Mouse (Mus musculus): ENCODE results near the gene Traf3ip3.

Gene Traf3ip3

GRCm38 (mm10) chr1:193188257-193188656 is 13.2 kb downstream of the Traf3ip3 start:
- ChIA-PET POLR2A (interaction anchor here in 2 of 4 experiments (0.7 to 0.8 kb wide), 2 partner anchors 14 to 111 kb away, joined by 3 to 5 read pairs; no protein-coding TSS in a partner anchor), CTCF (interaction anchor here in 1 of 4 experiments (0.7 kb wide), 1 partner anchor 26 kb away, joined by 8 read pairs; no protein-coding TSS in a partner anchor)

- ChIA-PET POLR2A (no interaction called here), CTCF (no interaction called here)
Measured at GRCm38 (mm10) chr1:193181104-193181503, 20.4 kb downstream of the Traf3ip3 start.

GRCm38 (mm10) chr1:193174143-193174733 is 27.3 kb downstream of the Traf3ip3 start:
- ChIA-PET POLR2A (interaction anchor here in 3 of 4 experiments (0.6 to 4.1 kb wide), 25 partner anchors 10 to 724 kb away, joined by 3 to 22 read pairs (median 4); partner anchors contain the start of genes Diexf (in 3 of the 3), Irf6 (in 2 of the 3) and G0s2 (in 1 of the 3)), CTCF (interaction anchor here in 2 of 4 experiments (0.6 to 1.6 kb wide), 5 partner anchors 44 to 1211 kb away, joined by 3 to 4 read pairs (median 4); partner anchors contain the start of gene Diexf (in 1 of the 2))

GRCm38 (mm10) chr1:193173810-193174129 is 27.7 kb downstream of the Traf3ip3 start:
- POLR2A ChIA-PET = interaction anchor here in 3 of 4 experiments (0.6 to 4.1 kb wide), 24 partner anchors 10 to 724 kb away, joined by 3 to 22 read pairs (median 4); partner anchors contain the start of genes Diexf (in 2 of the 3), Irf6 (in 2 of the 3) and G0s2 (in 1 of the 3)
- CTCF ChIA-PET = interaction anchor here in 2 of 4 experiments (0.9 to 1.6 kb wide), 4 partner anchors 43 to 209 kb away, joined by 3 to 4 read pairs (median 4); partner anchors contain the start of gene Diexf (in 1 of the 2)

GRCm38 (mm10) chr1:193172991-193173809 is 28.3 kb downstream of the Traf3ip3 start:
- ChIA-PET POLR2A (interaction anchor here in 3 of 4 experiments (0.7 to 4.1 kb wide), 24 partner anchors 9 to 723 kb away, joined by 3 to 22 read pairs (median 4); partner anchors contain the start of genes Diexf (in 2 of the 3), Irf6 (in 2 of the 3), G0s2 (in 1 of the 3) and Traf3ip3 (in 1 of the 3)), CTCF (interaction anchor here in 2 of 4 experiments (0.9 to 1.6 kb wide), 4 partner anchors 43 to 209 kb away, joined by 3 to 4 read pairs (median 4); partner anchors contain the start of gene Diexf (in 1 of the 2))

DNA sequence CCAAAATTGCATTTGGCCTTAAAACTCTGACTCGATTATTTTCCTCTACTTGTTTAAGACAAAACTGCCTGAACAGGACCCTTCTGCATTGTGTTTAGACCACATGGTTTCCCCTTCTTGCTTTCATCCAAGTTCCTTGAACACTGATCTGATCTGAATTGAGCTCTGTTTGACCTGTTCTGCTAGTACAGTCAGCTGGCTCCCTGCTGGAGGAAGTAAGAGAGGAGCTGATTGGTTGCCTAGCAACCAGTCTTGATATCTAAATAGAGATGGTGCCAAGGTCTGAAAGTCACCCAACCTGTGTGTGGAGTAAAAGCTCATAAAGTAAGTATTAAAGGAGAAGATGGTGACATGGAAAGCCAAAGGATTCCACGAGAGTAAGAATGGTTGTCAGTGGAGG is 31.6 kb downstream of the Traf3ip3 start:
- ChIA-PET POLR2A (no interaction called here), CTCF (no interaction called here)

DNA sequence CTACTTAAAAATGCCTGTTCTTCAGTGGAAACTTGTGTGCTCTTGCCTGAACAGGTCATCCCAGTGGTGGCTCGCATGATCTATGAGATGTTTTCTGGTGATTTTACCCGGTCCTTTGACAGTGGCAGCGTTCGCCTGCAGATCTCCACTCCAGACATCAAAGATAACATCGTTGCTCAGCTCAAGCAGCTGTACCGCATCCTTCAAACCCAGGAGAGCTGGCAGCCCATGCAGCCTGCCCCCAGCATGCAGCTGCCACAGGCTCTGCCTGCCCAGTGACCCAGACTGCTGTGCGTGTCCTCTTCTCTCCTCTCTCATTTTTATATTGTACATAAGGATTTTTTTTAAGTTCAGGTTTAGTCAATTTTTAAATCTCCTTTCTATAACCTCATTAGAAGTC is 32.3 kb downstream of the Traf3ip3 start:
- ChIA-PET POLR2A (no interaction called here), CTCF (no interaction called here)

DNA sequence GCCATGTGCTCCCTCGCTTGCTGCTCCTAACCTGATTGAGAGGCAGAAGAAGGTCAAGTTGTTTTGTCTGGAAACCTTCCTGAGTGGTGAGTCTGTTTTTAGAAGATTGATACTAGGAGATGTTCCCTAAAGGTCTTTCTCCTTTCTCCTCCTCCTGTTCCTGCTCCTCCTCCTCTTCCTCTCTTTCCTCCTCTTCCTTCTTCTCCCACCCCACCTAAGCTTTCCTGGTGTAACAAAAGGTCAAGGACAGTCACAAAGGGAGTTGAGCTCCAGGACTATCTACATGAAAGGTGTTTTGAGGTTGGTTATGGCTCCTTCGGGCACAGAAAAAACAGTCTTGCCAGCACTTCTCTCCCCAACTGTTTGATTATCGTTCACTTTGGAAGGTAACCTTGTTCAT is 33.8 kb downstream of the Traf3ip3 start, which contains the start of gene A130010J15Rik:
Gene A130010J15Rik (plus strand): TSS at position 301 of the 400 bp plus-strand sequence.
- ChIA-PET POLR2A (interaction anchor here in 2 of 4 experiments (0.6 to 1.3 kb wide), 2 partner anchors 14 to 344 kb away, joined by 3 to 4 read pairs; no protein-coding TSS in a partner anchor), CTCF (no interaction called here)

- ChIA-PET POLR2A (interaction anchor here (0.6 to 4.1 kb wide), 8 partner anchors 12 to 1323 kb away, joined by 3 to 22 read pairs (median 3); partner anchors contain the start of gene Diexf (in 1 of the 4)), CTCF (interaction anchor here in 2 of 4 experiments (0.7 to 1.4 kb wide), 3 partner anchors 27 to 222 kb away, joined by 3 to 4 read pairs (median 3); partner anchors contain the start of gene Diexf (in 1 of the 2))
Measured at GRCm38 (mm10) chr1:193160317-193161032, 41.0 kb downstream of the Traf3ip3 start.

- ChIA-PET CTCF (interaction anchor here in 2 of 4 experiments (0.7 to 1.1 kb wide), 2 partner anchors 26 to 29 kb away, joined by 3 read pairs; partner anchors contain the start of gene Diexf (in 1 of the 2)), POLR2A (interaction anchor here in 3 of 4 experiments (0.6 to 4.1 kb wide), 7 partner anchors 13 to 1770 kb away, joined by 3 to 22 read pairs (median 3); partner anchors contain the start of genes Diexf (in 1 of the 3) and Syt14 (in 1 of the 3))
Measured at GRCm38 (mm10) chr1:193159613-193160012, 41.9 kb downstream of the Traf3ip3 start.

GRCm38 (mm10) chr1:193159163-193159562 is 42.3 kb downstream of the Traf3ip3 start:
- POLR2A ChIA-PET = interaction anchor here in 3 of 4 experiments (0.6 to 4.1 kb wide), 5 partner anchors 14 to 1770 kb away, joined by 3 to 21 read pairs (median 3); partner anchors contain the start of genes Diexf (in 1 of the 3) and Syt14 (in 1 of the 3)
- CTCF ChIA-PET = interaction anchor here in 1 of 4 experiments (1.1 kb wide), 1 partner anchor 29 kb away, joined by 3 read pairs; the partner anchor contains the start of gene Diexf

GRCm38 (mm10) chr1:193157111-193157492 is 44.4 kb downstream of the Traf3ip3 start:
- POLR2A ChIA-PET = interaction anchor here in 1 of 4 experiments (1.0 kb wide), 1 partner anchor 17 kb away, joined by 3 read pairs; no protein-coding TSS in a partner anchor

GRCm38 (mm10) chr1:193156316-193157110 is 45.0 kb downstream of the Traf3ip3 start:
- ChIA-PET POLR2A (interaction anchor here in 1 of 4 experiments (1.0 kb wide), 1 partner anchor 18 kb away, joined by 3 read pairs; no protein-coding TSS in a partner anchor), CTCF (interaction anchor here in 1 of 4 experiments (0.6 kb wide), 1 partner anchor 117 kb away, joined by 3 read pairs; no protein-coding TSS in a partner anchor)

More at GRCm38 (mm10) chr1:193157111-193157492, 44.4 kb downstream of the Traf3ip3 start:
- CTCF ChIA-PET = interaction anchor here in 1 of 4 experiments (0.6 kb wide), 1 partner anchor 116 kb away, joined by 3 read pairs; no protein-coding TSS in a partner anchor

GRCm38 (mm10) chr1:193153561-193153960 is 47.9 kb downstream of the Traf3ip3 start:
- ChIA-PET CTCF (interaction anchor here (0.5 to 3.5 kb wide), 6 partner anchors 15 to 64 kb away, joined by 3 to 13 read pairs (median 4); partner anchors contain the start of gene Diexf (in 3 of the 4)), POLR2A (interaction anchor here in 3 of 4 experiments (0.6 to 2.2 kb wide), 10 partner anchors 9 to 40 kb away, joined by 3 to 9 read pairs (median 4); partner anchors contain the start of genes Diexf (in 2 of the 3) and A130010J15Rik (in 1 of the 3))

GRCm38 (mm10) chr1:193152872-193153271 is 48.6 kb downstream of the Traf3ip3 start, which contains the start of gene Irf6:
Irf6 (plus strand) TSS chr1:193153111.
- POLR2A ChIA-PET = interaction anchor here in 3 of 4 experiments (0.9 to 2.2 kb wide), 9 partner anchors 8 to 23 kb away, joined by 3 to 9 read pairs (median 4); partner anchors contain the start of genes Diexf (in 2 of the 3) and A130010J15Rik (in 1 of the 3)
- CTCF ChIA-PET = interaction anchor here in 3 of 4 experiments (0.5 to 3.5 kb wide), 6 partner anchors 22 to 351 kb away, joined by 3 to 13 read pairs (median 7); partner anchors contain the start of gene Diexf (in 2 of the 3)

DNA sequence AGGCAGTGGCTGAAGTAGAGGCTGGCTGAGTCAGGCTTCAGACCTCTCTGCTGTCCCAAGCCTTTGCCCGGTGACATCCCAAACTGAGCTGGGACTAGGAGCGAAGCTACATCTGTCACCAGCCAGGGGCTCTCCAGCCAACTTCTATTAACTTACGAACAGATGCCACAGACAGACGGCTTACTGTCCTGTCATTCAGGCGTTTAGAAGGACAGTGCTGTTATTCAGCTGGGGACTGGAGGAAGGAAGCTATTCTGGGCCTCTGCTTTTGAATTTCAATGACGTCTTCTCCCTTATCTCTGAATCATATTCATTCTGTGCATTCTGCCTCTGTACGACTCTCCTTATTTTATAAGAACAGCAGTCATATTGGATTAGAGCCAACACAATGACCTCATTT is 50.4 kb downstream of the Traf3ip3 start:
- POLR2A ChIA-PET = interaction anchor here in 2 of 4 experiments (0.7 to 1.5 kb wide), 4 partner anchors 11 to 22 kb away, joined by 3 to 4 read pairs (median 3); partner anchors contain the start of gene Diexf (in 2 of the 2)
- CTCF ChIA-PET = interaction anchor here in 1 of 4 experiments (3.5 kb wide), 1 partner anchor 21 kb away, joined by 13 read pairs; the partner anchor contains the start of gene Diexf

Data from embryonic stem cell, embryonic (primary cell).